Mouse (Mus musculus) kidney, postnatal 4 days (tissue): ENCODE results near the gene Kng1.
A peak's percentile ranks its signal among the peaks of the same experiment; 100 is the strongest.

Source experiments
- DNase-seq, 2 experiments: peaks; one replicate each; pipeline ENCODE4 v3.0.0; 2021; ENCODE audit warnings: mixed read lengths in 2 of 2

Kng1 gene

DNA sequence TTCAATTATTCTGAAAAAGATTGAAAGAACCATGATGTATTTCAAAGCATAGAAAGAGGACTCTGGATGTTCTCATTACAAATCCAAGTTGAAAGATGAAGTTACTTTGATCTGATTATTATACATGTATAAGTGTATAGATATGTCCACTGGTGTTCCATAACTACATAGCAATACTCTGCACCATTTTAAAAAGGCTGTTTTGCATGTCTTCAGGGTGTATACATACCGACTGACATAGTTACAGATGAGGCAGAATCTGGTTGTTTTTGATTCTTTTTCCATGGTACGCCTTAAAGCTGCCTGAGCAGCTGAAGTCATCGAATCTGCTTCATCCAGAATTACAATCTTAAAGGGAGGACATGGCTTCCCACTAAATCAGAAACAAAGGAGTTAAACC, 57.8 kb downstream of the Kng1 start:
- DNase-seq: no peak

DNA sequence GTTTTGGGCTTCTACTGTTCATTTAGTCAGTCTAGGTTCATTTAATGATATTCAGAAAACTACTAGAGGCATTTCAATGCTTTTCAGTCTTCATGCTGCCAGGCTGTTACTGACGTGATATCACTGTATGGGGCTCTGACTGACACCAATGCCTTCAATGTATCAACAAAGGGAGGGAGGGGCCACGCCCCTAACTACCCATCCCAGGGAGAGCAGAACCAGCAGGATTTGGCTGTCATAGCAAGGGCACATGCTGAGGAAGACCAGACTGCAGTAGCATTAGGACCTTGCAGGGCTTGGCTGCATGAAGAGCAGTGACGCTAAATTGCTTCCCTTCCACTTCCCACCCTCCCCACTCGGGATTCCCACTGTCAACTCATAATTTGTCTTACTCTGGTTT, 59.5 kb downstream of the Kng1 start:
- no peak for DNase-seq

DNA sequence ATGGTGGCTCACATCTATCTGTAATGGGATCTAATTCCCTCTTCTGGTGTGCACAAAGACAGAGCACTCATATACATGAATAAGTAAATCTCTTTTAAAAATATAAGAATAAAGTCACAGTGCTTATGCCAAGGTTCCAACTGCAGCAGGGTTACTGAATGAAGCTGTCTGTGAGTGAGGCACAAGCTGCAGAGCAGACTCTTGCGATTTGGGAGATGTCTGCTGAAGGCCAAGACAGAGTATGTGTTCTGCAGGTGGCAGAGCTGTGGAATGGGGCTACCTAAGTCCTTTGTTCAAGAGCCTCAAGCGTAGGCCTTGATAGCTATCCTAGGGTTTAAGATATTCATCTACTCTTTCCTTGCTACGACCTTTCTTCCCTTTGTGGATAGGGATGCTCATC, 64.8 kb downstream of the Kng1 start:
- no peak for DNase-seq

DNA sequence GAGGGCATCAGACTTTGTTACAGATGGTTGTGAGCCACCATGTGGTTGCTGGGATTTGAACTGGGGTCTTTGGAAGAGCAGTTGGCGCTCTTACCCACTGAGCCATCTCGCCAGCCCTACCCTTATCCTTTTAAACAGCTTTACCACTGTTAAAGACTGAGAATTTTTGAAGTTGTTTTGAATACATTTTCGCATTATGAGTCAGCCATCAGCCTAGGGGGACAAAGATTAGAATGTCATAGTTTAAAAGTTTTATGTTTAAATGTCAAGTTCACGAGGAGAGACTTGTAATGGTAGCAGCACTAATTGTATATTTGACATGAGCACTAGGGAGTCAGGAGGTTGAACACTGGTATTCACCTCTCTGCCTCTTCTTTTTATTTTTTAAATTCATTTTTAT, 65.4 kb downstream of the Kng1 start:
- no peak for DNase-seq

DNA sequence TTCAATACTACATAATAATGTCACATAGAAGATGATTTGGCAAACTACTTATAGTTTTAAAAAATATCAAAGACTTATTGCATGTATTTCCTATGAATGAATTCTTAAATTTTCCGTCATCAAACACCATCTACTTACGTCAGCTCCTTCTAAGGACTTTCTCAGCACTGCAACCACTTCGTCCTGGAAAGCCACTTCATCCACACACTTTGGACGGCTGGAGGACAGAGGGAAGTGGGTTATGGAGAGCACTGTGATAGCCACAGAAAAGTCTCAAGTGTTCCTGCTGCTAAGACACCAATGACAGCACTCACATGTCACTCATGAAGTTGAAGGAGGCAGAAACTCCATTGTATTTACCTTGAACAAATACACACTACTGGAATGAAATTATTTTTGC, 66.7 kb downstream of the Kng1 start:
- DNase-seq: no peak

DNA sequence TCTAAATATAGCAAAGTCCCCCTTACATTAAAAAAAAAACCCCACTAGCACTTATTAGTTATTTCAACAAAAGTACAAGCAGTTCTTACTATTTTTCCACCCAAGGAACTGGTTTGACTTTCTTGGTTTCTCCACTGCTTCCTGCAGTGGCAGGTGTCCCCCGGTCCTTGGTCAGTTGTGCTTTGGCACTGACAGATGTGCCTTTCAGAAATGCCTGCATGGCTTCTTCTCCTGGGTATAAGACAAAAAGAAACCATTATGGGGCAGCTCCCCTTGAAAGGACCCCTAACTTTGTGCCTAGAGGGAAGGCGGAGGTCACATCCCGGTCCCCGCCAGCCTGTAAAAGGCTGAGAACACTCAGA, 69.6 kb downstream of the Kng1 start:
- DNase-seq: no peak

DNA sequence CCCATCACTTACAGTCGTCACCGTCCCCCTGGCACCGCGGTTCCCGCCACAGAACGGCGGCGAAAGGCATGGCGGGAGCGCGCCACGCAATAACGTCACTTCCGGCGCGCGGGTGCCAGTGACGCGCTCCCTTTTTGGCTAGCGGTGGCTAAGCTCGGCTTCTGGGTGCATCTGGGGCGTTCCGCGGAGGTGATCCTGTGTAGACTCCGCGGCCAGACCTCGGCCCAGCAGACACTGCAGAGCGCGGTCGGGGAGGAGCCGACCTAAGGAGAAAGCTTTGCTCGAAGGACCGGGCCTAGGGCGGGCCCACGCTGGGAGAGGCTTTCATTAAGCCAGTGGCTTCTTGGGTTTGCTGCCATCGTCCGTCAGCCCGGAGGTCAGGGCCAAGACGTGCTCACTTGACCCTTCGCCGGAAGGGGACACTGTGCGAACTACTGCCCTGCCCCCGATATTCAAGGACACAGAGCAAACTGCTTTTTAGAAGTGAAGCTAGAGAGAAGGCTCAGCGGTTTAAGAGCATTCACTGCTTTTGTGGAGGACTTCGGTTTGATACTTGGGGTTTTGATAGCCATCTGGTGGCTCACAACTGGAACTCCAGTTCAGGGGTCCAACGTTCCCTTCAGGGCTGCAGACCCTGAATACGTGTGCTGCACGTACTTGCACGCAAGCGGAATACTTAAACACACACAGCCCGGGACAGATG, 70.2 kb downstream of the Kng1 start, which contains the start of gene Rfc4:
Gene Rfc4 (minus strand): TSS at position 65 of the 703 bp plus-strand sequence.
- peak; percentile 93 to 95 for DNase-seq

DNA sequence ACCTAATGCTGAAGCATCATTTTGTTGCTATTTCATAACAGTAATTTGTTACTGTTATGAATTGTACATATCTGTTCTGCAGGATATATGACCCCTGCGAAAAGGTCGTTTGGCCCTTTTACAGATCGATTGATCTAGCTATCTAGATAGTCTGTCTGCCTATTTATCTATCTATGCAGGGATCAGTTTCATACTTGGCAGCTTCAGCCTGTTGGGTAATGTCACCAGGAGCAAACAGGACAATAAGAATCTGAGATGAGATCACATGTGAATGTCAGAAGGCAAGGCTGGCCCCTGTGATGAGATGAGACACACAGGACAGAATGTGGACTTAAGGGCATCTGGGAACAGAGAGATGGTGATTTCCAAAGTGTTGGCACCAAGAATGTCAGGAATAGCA, 72.6 kb downstream of the Kng1 start:
- DNase-seq: no peak
